Mouse (Mus musculus) midbrain, embryonic 11.5 days (tissue): Measurements from ENCODE around the gene Iqck. TPM values are rescaled to one million over a fixed set of nuclear protein-coding genes. Genes with fewer than 3 reads are reported as not detected.
A peak's percentile ranks its signal among the peaks of the same experiment; 100 is the strongest.

Source experiments
- ATAC-seq: fragments of 200-750 bp; cut with Nextera tagmentation; 2 replicates; pipeline ENCODE4 v1.8.0; 2017; ENCODE audit warnings: moderate TSS enrichment, moderate library complexity; ENCODE audit not compliant: low FRiP score
- DNase-seq: peaks from one replicate; pipeline ENCODE4 v3.0.0; 2015; ENCODE audit warnings: low spot score; ENCODE audit errors: missing footprints
- H3K27ac ChIP-seq: fragments of 300-500 bp; sonication (generic); 2 replicates; pipeline ENCODE4 v1.5.1; 2014; ENCODE audit warnings: low read depth, low read length
- H3K27me3 ChIP-seq: fragments of 300-500 bp; sonication (generic); 2 replicates; pipeline ENCODE4 v1.6.1; 2014; ENCODE audit warnings: mild to moderate bottlenecking, low read length, moderate library complexity, mixed read lengths; ENCODE audit not compliant: control insufficient read depth, insufficient read depth
- H3K36me3 ChIP-seq: fragments of 300-500 bp; sonication (generic); 2 replicates; pipeline ENCODE4 v1.6.1; 2014; ENCODE audit warnings: mild to moderate bottlenecking, low read length, moderate library complexity, mixed read lengths; ENCODE audit not compliant: control insufficient read depth, insufficient read depth
- H3K4me1 ChIP-seq: fragments of 300-500 bp; sonication (generic); 2 replicates; pipeline ENCODE4 v1.6.1; 2014; ENCODE audit warnings: low read length; ENCODE audit not compliant: control insufficient read depth, insufficient read depth
- H3K4me2 ChIP-seq: fragments of 300-500 bp; sonication (generic); 2 replicates; pipeline ENCODE4 v1.6.1; 2014; ENCODE audit warnings: mild to moderate bottlenecking, moderate library complexity
- H3K4me3 ChIP-seq: fragments of 300-500 bp; sonication (generic); 2 replicates; pipeline ENCODE4 v1.5.1; 2014; ENCODE audit warnings: low read depth, low read length
- H3K9ac ChIP-seq: fragments of 300-500 bp; sonication (generic); 2 replicates; pipeline ENCODE4 v1.6.1; 2014; ENCODE audit warnings: low read length
- H3K9me3 ChIP-seq: fragments of 300-500 bp; sonication (generic); 2 replicates; pipeline ENCODE4 v1.6.1; 2016; ENCODE audit warnings: low read length; ENCODE audit not compliant: control insufficient read depth
- WGBS: fragments of 180-500 bp; shearing (Covaris S2); extraction: QIAGEN DNeasy Blood & Tissue Kit; methylation state at CpG from one replicate; pipeline ENCODE4 v1.1.7; 2014; 5-methylcytosine and 5-hydroxymethylcytosine counted together
- polyA plus RNA-seq: library from polyadenylated mRNA; unstranded; fragments of >200 nt; fragmentation: Nextera tagmentation; extraction: Ambion mirVana; gene quantifications from 2 replicates; pipeline ENCODE4 v1.2.1, GENCODE M21; 2014

Iqck gene
- polyA plus RNA-seq, 1 experiment from 2014 or later, result 3.2 TPM

GRCm38 (mm10) chr7:118914561-118915165, 59.1 kb downstream of the Iqck start:
- Histone ChIP-seq H3K4me2 (no peak overlapping the region), H3K9me3 (no peaks in the 10 kb centered on the region), H3K27ac (no peak overlapping the region), H3K4me3 (no peak overlapping the region), H3K9ac (no peak overlapping the region), H3K36me3 (no peaks in the 10 kb centered on the region), H3K27me3 (no peaks in the 10 kb centered on the region), H3K4me1 (peaks cover 13% of the 10 kb centered on the region)
- DNase-seq, result no peak
- WGBS, result 85% methylated on average over 7 of the region's 7 CpGs
- no peak for ATAC-seq

- ATAC-seq (peak; percentile 77), DNase-seq (no peak)
- H3K4me3 ChIP-seq, result no peak overlapping the region
- no peak overlapping the region for H3K9ac ChIP-seq
- no peak overlapping the region for H3K4me2 ChIP-seq
- H3K4me1 ChIP-seq, result 0 out of 2 replicates have a peak, but pooled peaks cover 3% of the 10 kb centered on the region
- H3K9me3 ChIP-seq, result no peaks in the 10 kb centered on the region
- H3K27ac ChIP-seq, result peak overlapping the region; percentile 68
- H3K36me3 ChIP-seq, result no peaks in the 10 kb centered on the region
- 54% methylated on average over 10 of the region's 10 CpGs for WGBS
- no peaks in the 10 kb centered on the region for H3K27me3 ChIP-seq
These were observed 63.9 kb downstream of the Iqck start for GRCm38 (mm10) chr7:118919261-118920006.

GRCm38 (mm10) chr7:118922441-118923202, 67.1 kb downstream of the Iqck start:
- Histone ChIP-seq H3K9ac (no peak overlapping the region), H3K9me3 (no peaks in the 10 kb centered on the region), H3K27ac (no peak overlapping the region), H3K4me1 (0 out of 2 replicates have a peak, but pooled peaks cover 3% of the 10 kb centered on the region), H3K27me3 (no peaks in the 10 kb centered on the region), H3K4me2 (no peak overlapping the region), H3K4me3 (no peak overlapping the region), H3K36me3 (no peaks in the 10 kb centered on the region)
- ATAC-seq (no peak), DNase-seq (no peak)
- 83% methylated on average over 4 of the region's 4 CpGs for WGBS

GRCm38 (mm10) chr7:118925547-118925946, 70.0 kb downstream of the Iqck start:
- no peak for ATAC-seq
- Histone ChIP-seq H3K4me2 (no peak overlapping the region), H3K27me3 (no peaks in the 10 kb centered on the region), H3K4me3 (no peak overlapping the region), H3K36me3 (no peaks in the 10 kb centered on the region), H3K9ac (no peak overlapping the region), H3K27ac (no peak overlapping the region), H3K9me3 (no peaks in the 10 kb centered on the region), H3K4me1 (0 out of 2 replicates have a peak, but pooled peaks cover 2% of the 10 kb centered on the region)
- no peak for DNase-seq
- WGBS, result 92% methylated on average over 3 of the region's 3 CpGs

- no peaks in the 10 kb centered on the region for H3K9me3 ChIP-seq
- no peak overlapping the region for H3K4me2 ChIP-seq
- no peak for DNase-seq
- WGBS, result 86% methylated on average over 6 of the region's 6 CpGs
- H3K9ac ChIP-seq, result no peak overlapping the region
- no peaks in the 10 kb centered on the region for H3K27me3 ChIP-seq
- H3K4me1 ChIP-seq, result 0 out of 2 replicates have a peak, but pooled peaks cover 2% of the 10 kb centered on the region
- ATAC-seq, result no peak
- no peak overlapping the region for H3K27ac ChIP-seq
- H3K4me3 ChIP-seq, result no peak overlapping the region
- no peaks in the 10 kb centered on the region for H3K36me3 ChIP-seq
These were observed 71.1 kb downstream of the Iqck start for GRCm38 (mm10) chr7:118926516-118927260.

DNA sequence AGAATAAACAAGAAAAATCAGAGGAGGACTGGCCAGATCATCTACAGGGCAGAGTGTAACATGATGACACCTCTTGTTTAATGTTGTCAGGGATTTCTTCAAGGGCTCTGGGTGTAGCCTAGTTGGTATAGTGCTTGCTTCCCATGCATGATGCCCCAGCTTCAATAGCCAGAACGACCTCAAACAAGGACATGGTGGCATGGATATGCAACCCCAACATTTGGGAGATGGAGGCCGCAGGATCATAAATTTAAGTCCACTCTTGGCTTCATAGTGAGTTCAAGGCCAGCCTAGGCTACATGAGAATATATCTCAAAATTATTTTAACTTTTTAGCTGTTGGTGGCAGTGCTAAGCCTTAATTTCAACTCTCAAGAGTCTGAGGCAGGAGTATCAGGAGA, 71.7 kb downstream of the Iqck start:
- no peak overlapping the region for H3K4me2 ChIP-seq
- ATAC-seq (no peak), DNase-seq (no peak)
- no peak overlapping the region for H3K4me3 ChIP-seq
- H3K4me1 ChIP-seq, result 0 out of 2 replicates have a peak, but pooled peaks cover 2% of the 10 kb centered on the region
- H3K9ac ChIP-seq, result no peak overlapping the region
- H3K9me3 ChIP-seq, result no peaks in the 10 kb centered on the region
- 91% methylated on average over 2 of the region's 2 CpGs for WGBS
- H3K27ac ChIP-seq, result no peak overlapping the region
- no peaks in the 10 kb centered on the region for H3K36me3 ChIP-seq
- no peaks in the 10 kb centered on the region for H3K27me3 ChIP-seq

- H3K9ac ChIP-seq, result no peak overlapping the region
- DNase-seq (no peak), ATAC-seq (no peak)
- no peak overlapping the region for H3K27ac ChIP-seq
- no peaks in the 10 kb centered on the region for H3K36me3 ChIP-seq
- no peak overlapping the region for H3K4me3 ChIP-seq
- H3K4me1 ChIP-seq, result 0 out of 2 replicates have a peak, but pooled peaks cover 2% of the 10 kb centered on the region
- H3K27me3 ChIP-seq, result no peaks in the 10 kb centered on the region
- 93% methylated on average over 3 of the region's 3 CpGs for WGBS
- no peaks in the 10 kb centered on the region for H3K9me3 ChIP-seq
- no peak overlapping the region for H3K4me2 ChIP-seq
These were observed 72.8 kb downstream of the Iqck start for GRCm38 (mm10) chr7:118928316-118928715.

- no peak overlapping the region for H3K27ac ChIP-seq
- 0 out of 2 replicates have a peak, but pooled peaks cover 2% of the 10 kb centered on the region for H3K4me1 ChIP-seq
- no peak overlapping the region for H3K4me3 ChIP-seq
- no peak overlapping the region for H3K9ac ChIP-seq
- no peak overlapping the region for H3K4me2 ChIP-seq
- WGBS, result 67% methylated on average over 8 of the region's 8 CpGs
- H3K36me3 ChIP-seq, result no peaks in the 10 kb centered on the region
- H3K9me3 ChIP-seq, result no peaks in the 10 kb centered on the region
- H3K27me3 ChIP-seq, result no peaks in the 10 kb centered on the region
- no peak for ATAC-seq
- DNase-seq, result no peak
These were observed 73.4 kb downstream of the Iqck start for GRCm38 (mm10) chr7:118928916-118929315.
